Mouse (Mus musculus): ENCODE measurements around the gene Adora3.

GRCm38 (mm10) chr3:105894601-105895592 is 24.2 kb downstream of the Adora3 start:
- TF ChIP-seq POLR2A (IDR thresholded peaks at IDR 0.05; ENCODE audit: extremely low read depth, insufficient read depth, low read length) (no peak), CTCF (IDR thresholded peaks at IDR 0.05; ENCODE audit: low read depth, low read length) (peak; percentile 83)

All from liver, adult 2 months (tissue).